8 mouse cellular contexts compared by ENCODE assay signal in genomic region chr9:54438246-54438645, GRCm38 (mm10).
DNase-seq lines count a peak whose midpoint lies in the region; ATAC-seq and TF ChIP-seq lines count a peak whose summit lies in the region.

No protein-coding gene starts in this region.

- H3K9me3 ChIP-seq in hindbrain, embryonic 10.5 days: no peaks in the 10 kb centered on the region
- no peaks in the 10 kb centered on the region for H3K9me3 ChIP-seq in hindbrain, embryonic 13.5 days
- H3K9me3 ChIP-seq in embryonic facial prominence, embryonic 14.5 days (ENCODE audit: control insufficient read depth, low read length): no peaks in the 10 kb centered on the region
- no peaks in the 10 kb centered on the region for H3K9me3 ChIP-seq in kidney, embryonic 15.5 days (replicated peaks)

- H3ac ChIP-seq in C2C12 (ENCODE audit: control insufficient read depth, insufficient read length, low read depth): no peak overlapping the region

- 34% methylated on average over 2 of the region's 2 CpGs for WGBS in hindbrain, embryonic 10.5 days
- WGBS in hindbrain, embryonic 13.5 days: 18% methylated on average over 2 of the region's 2 CpGs
- WGBS in embryonic facial prominence, embryonic 14.5 days: 38% methylated on average over 2 of the region's 2 CpGs
- 23% methylated on average over 2 of the region's 2 CpGs for WGBS in kidney, embryonic 15.5 days

- no peaks in the 10 kb centered on the region for H3K79me2 ChIP-seq in C2C12 (ENCODE audit: control insufficient read depth, insufficient read depth)

- H3K9ac ChIP-seq in hindbrain, embryonic 13.5 days: no peak overlapping the region
- no peak overlapping the region for H3K9ac ChIP-seq in embryonic facial prominence, embryonic 14.5 days (ENCODE audit: low read depth, low read length)
- H3K9ac ChIP-seq in kidney, embryonic 15.5 days: no peak overlapping the region

- H3K27me3 ChIP-seq in hindbrain, embryonic 10.5 days (ENCODE audit: insufficient read depth, poor library complexity, severe bottlenecking): no peaks in the 10 kb centered on the region
- no peaks in the 10 kb centered on the region for H3K27me3 ChIP-seq in hindbrain, embryonic 13.5 days
- H3K27me3 ChIP-seq in C2C12 (ENCODE audit: control insufficient read depth, insufficient read depth, insufficient read length): no peaks in the 10 kb centered on the region
- no peaks in the 10 kb centered on the region for H3K27me3 ChIP-seq in embryonic facial prominence, embryonic 14.5 days (replicated peaks; ENCODE audit: control insufficient read depth, insufficient read depth, low read length)
- H3K27me3 ChIP-seq in kidney, embryonic 15.5 days: no peaks in the 10 kb centered on the region

- ATAC-seq in hindbrain, embryonic 13.5 days (ENCODE audit: low FRiP score): no peak
- ATAC-seq in embryonic facial prominence, embryonic 14.5 days (ENCODE audit: low read depth): 0 out of 2 replicates have a peak, but pooled peaks have one; percentile 53
- ATAC-seq in kidney, embryonic 15.5 days (replicated peaks; ENCODE audit: low FRiP score): 0 out of 2 replicates have a peak, but pooled peaks have one; percentile 69
- 0 out of 2 replicates have a peak, but pooled peaks have one; percentile 47 for ATAC-seq in megakaryocyte-erythroid progenitor cell, adult 5-6 weeks (replicated peaks; ENCODE audit: low FRiP score, low TSS enrichment, poor library complexity, severe bottlenecking)

- H3K79me3 ChIP-seq in C2C12 (ENCODE audit: low read depth): no peaks in the 10 kb centered on the region

- DNase-seq in hindbrain, embryonic 10.5 days (ENCODE audit: low spot score): peak; percentile 46
- peak; percentile 33 for DNase-seq in adrenal gland, adult 2 months
- peak; percentile 80 for DNase-seq in embryonic facial prominence, embryonic 14.5 days (ENCODE audit: low spot score)
- DNase-seq in spleen, postnatal 36 days (ENCODE audit: low spot score in 2 of 2): no peak

- H3K27ac ChIP-seq in hindbrain, embryonic 10.5 days: no peak overlapping the region
- H3K27ac ChIP-seq in hindbrain, embryonic 13.5 days: no peak overlapping the region
- H3K27ac ChIP-seq in embryonic facial prominence, embryonic 14.5 days (replicated peaks; ENCODE audit: low read depth, low read length): no peak overlapping the region
- H3K27ac ChIP-seq in kidney, embryonic 15.5 days: no peak overlapping the region

- no peaks in the 10 kb centered on the region for H3K4me1 ChIP-seq in hindbrain, embryonic 10.5 days (replicated peaks)
- H3K4me1 ChIP-seq in hindbrain, embryonic 13.5 days (replicated peaks): no peaks in the 10 kb centered on the region
- H3K4me1 ChIP-seq in embryonic facial prominence, embryonic 14.5 days (ENCODE audit: control insufficient read depth, insufficient read depth, low read length): no peaks in the 10 kb centered on the region
- no peaks in the 10 kb centered on the region for H3K4me1 ChIP-seq in kidney, embryonic 15.5 days

- no peak overlapping the region for H3K4me2 ChIP-seq in hindbrain, embryonic 13.5 days
- H3K4me2 ChIP-seq in embryonic facial prominence, embryonic 14.5 days (ENCODE audit: low read depth, low read length): no peak overlapping the region
- H3K4me2 ChIP-seq in kidney, embryonic 15.5 days: no peak overlapping the region

- H3K36me3 ChIP-seq in hindbrain, embryonic 10.5 days: no peaks in the 10 kb centered on the region
- peaks cover 10% of the 10 kb centered on the region for H3K36me3 ChIP-seq in hindbrain, embryonic 13.5 days
- no peaks in the 10 kb centered on the region for H3K36me3 ChIP-seq in C2C12 (ENCODE audit: control insufficient read depth, insufficient read depth)
- H3K36me3 ChIP-seq in embryonic facial prominence, embryonic 14.5 days (ENCODE audit: control insufficient read depth, insufficient read depth, low read length): no peaks in the 10 kb centered on the region
- H3K36me3 ChIP-seq in kidney, embryonic 15.5 days: no peaks in the 10 kb centered on the region

- no peak overlapping the region for H3K4me3 ChIP-seq in hindbrain, embryonic 10.5 days
- H3K4me3 ChIP-seq in hindbrain, embryonic 13.5 days: no peak overlapping the region
- no peak overlapping the region for H3K4me3 ChIP-seq in C2C12 (ENCODE audit: insufficient read depth, poor library complexity, severe bottlenecking)
- H3K4me3 ChIP-seq in embryonic facial prominence, embryonic 14.5 days (ENCODE audit: low read depth, low read length): no peak overlapping the region
- H3K4me3 ChIP-seq in kidney, embryonic 15.5 days (replicated peaks): no peak overlapping the region

- TF ChIP-seq CTCF in C2C12 (IDR thresholded peaks at IDR 0.05; ENCODE audit: control insufficient read depth, insufficient read depth, insufficient read length): peak; percentile 31

TF ChIP-seq in C2C12, 6 proteins besides CTCF, POLR2A, EP300 and RAD21:
- TF ChIP-seq MAX (IDR thresholded peaks at IDR 0.05) (no peak), FOSL1 (IDR thresholded peaks at IDR 0.05; ENCODE audit: insufficient read depth, low read length, poor library complexity, severe bottlenecking) (no peak)
TF ChIP-seq in C2C12: peak in this region for 0.

Comparison
In these comparisons a context has a peak if more than half of its experiments do, and no peak if none do; other contexts are left out.
1. DNase-seq: peak in hindbrain, embryonic 10.5 days (single experiment), adrenal gland, adult 2 months (single experiment) and embryonic facial prominence, embryonic 14.5 days (single experiment); none in spleen, postnatal 36 days (0 of 2).